Mouse (Mus musculus): ENCODE data around the gene Phf11c. TPM values are rescaled to one million over a fixed set of nuclear protein-coding genes. Genes with fewer than 3 reads are reported as not detected.
"Not testable (repeated sequence)": the region's sequence is repeated elsewhere in the genome, so short reads cannot be mapped to it uniquely, and the experiment has no call there.

Phf11c gene
- polyA plus RNA-seq, 1 experiment from 2014 or later, result 0.45 TPM

GRCm38 (mm10) chr14:59365244-59365644 lies 29.9 kb downstream of the Phf11c start, which contains the start of gene Phf11d:
Gene Phf11d, minus strand, starts transcription at chr14:59365470.
- Histone ChIP-seq H3K4me1 (ENCODE audit: control insufficient read depth, insufficient read depth, low read length) (no peaks in the 10 kb centered on the region), H3K4me2 (ENCODE audit: low read depth, low read length) (0 out of 2 replicates have a peak within 1 kb of the TSS, but pooled peaks have one; percentile 1), H3K27me3 (replicated peaks; ENCODE audit: control insufficient read depth, insufficient read depth, low read length) (no peaks in the 10 kb centered on the region), H3K9ac (ENCODE audit: low read depth, low read length) (no peak within 1 kb of the TSS), H3K36me3 (ENCODE audit: control insufficient read depth, insufficient read depth, low read length) (no peaks in the 10 kb centered on the region), H3K4me3 (ENCODE audit: low read depth, low read length) (no peak within 1 kb of the TSS), H3K27ac (replicated peaks; ENCODE audit: low read depth, low read length) (0 out of 2 replicates have a peak within 1 kb of the TSS, but pooled peaks have one; percentile 12), H3K9me3 (ENCODE audit: control insufficient read depth, low read length) (no peaks in the 10 kb centered on the region)
- peak; percentile 78 for DNase-seq (ENCODE audit: low spot score)
- ATAC-seq (ENCODE audit: low read depth), result no peak
- 67% methylated on average over 6 of the region's 6 CpGs for WGBS

- not testable (repeated sequence) for H3K27ac ChIP-seq (replicated peaks; ENCODE audit: low read depth, low read length); H3K27me3 ChIP-seq (replicated peaks; ENCODE audit: control insufficient read depth, insufficient read depth, low read length); H3K4me2 ChIP-seq (ENCODE audit: low read depth, low read length); H3K4me1 ChIP-seq (ENCODE audit: control insufficient read depth, insufficient read depth, low read length); H3K9ac ChIP-seq (ENCODE audit: low read depth, low read length); H3K4me3 ChIP-seq (ENCODE audit: low read depth, low read length); H3K9me3 ChIP-seq (ENCODE audit: control insufficient read depth, low read length); ATAC-seq (ENCODE audit: low read depth); DNase-seq (ENCODE audit: low spot score); H3K36me3 ChIP-seq (ENCODE audit: control insufficient read depth, insufficient read depth, low read length)
- WGBS, result 86% methylated on average over 1 of the region's 1 CpGs
Observed at GRCm38 (mm10) chr14:59341189-59341588, 54.0 kb downstream of the Phf11c start, which contains the start of gene Phf11b. Gene Phf11b, minus strand, starts transcription at chr14:59341351.

GRCm38 (mm10) chr14:59339541-59339940 lies 55.6 kb downstream of the Phf11c start:
- Histone ChIP-seq H3K27me3 (replicated peaks; ENCODE audit: control insufficient read depth, insufficient read depth, low read length) (no peaks in the 10 kb centered on the region), H3K27ac (replicated peaks; ENCODE audit: low read depth, low read length) (no peak overlapping the region), H3K9ac (ENCODE audit: low read depth, low read length) (no peak overlapping the region), H3K36me3 (ENCODE audit: control insufficient read depth, insufficient read depth, low read length) (no peaks in the 10 kb centered on the region), H3K4me2 (ENCODE audit: low read depth, low read length) (no peak overlapping the region), H3K9me3 (ENCODE audit: control insufficient read depth, low read length) (no peaks in the 10 kb centered on the region), H3K4me1 (ENCODE audit: control insufficient read depth, insufficient read depth, low read length) (no peaks in the 10 kb centered on the region), H3K4me3 (ENCODE audit: low read depth, low read length) (no peak overlapping the region)
- DNase-seq (ENCODE audit: low spot score) (no peak), ATAC-seq (ENCODE audit: low read depth) (no peak)
- WGBS, result 69% methylated on average over 1 of the region's 1 CpGs

GRCm38 (mm10) chr14:59336056-59336455 lies 59.1 kb downstream of the Phf11c start:
- H3K9ac ChIP-seq (ENCODE audit: low read depth, low read length); H3K36me3 ChIP-seq (ENCODE audit: control insufficient read depth, insufficient read depth, low read length); H3K4me2 ChIP-seq (ENCODE audit: low read depth, low read length); H3K4me3 ChIP-seq (ENCODE audit: low read depth, low read length); ATAC-seq (ENCODE audit: low read depth); DNase-seq (ENCODE audit: low spot score); H3K27ac ChIP-seq (replicated peaks; ENCODE audit: low read depth, low read length); H3K9me3 ChIP-seq (ENCODE audit: control insufficient read depth, low read length); H3K4me1 ChIP-seq (ENCODE audit: control insufficient read depth, insufficient read depth, low read length); H3K27me3 ChIP-seq (replicated peaks; ENCODE audit: control insufficient read depth, insufficient read depth, low read length): not testable (repeated sequence)
- 74% methylated on average over 3 of the region's 3 CpGs for WGBS

Other genes starting within 250 kb of the Phf11c start
- gene Gm5142, start 216.6 kb downstream of the Phf11c start, polyA plus RNA-seq (2014; fragmentation: Nextera tagmentation; extraction: Ambion mirVana), result not detected in 2 replicates
- gene Rcbtb1, start 194.2 kb downstream of the Phf11c start, polyA plus RNA-seq (2014; fragmentation: Nextera tagmentation; extraction: Ambion mirVana), result 40.0 and 45.5 TPM in 2 replicates
- not detected in 2 replicates for gene Gm6904, start 135.2 kb downstream of the Phf11c start, polyA plus RNA-seq (2014; fragmentation: Nextera tagmentation; extraction: Ambion mirVana)
- gene Phf11a, start 97.9 kb downstream of the Phf11c start, polyA plus RNA-seq (2014; fragmentation: Nextera tagmentation; extraction: Ambion mirVana), result 0.22 TPM in 1 of 2 replicates, not detected in the other
- gene Phf11b, start 54.0 kb downstream of the Phf11c start, polyA plus RNA-seq (2014; fragmentation: Nextera tagmentation; extraction: Ambion mirVana), result 0.72 and 1.1 TPM in 2 replicates
- gene Phf11d, start 29.9 kb downstream of the Phf11c start, polyA plus RNA-seq (2014; fragmentation: Nextera tagmentation; extraction: Ambion mirVana), result 1.3 and 2.1 TPM in 2 replicates
- gene Setdb2, start 45.5 kb upstream of the Phf11c start, polyA plus RNA-seq (2014; fragmentation: Nextera tagmentation; extraction: Ambion mirVana), result 8.7 and 11.3 TPM in 2 replicates
- gene Cab39l, start 45.6 kb upstream of the Phf11c start, polyA plus RNA-seq (2014; fragmentation: Nextera tagmentation; extraction: Ambion mirVana), result 38.1 and 39.9 TPM in 2 replicates
- 32.1 and 33.1 TPM in 2 replicates for gene Cdadc1, start 202.6 kb upstream of the Phf11c start, polyA plus RNA-seq (2014; fragmentation: Nextera tagmentation; extraction: Ambion mirVana)
- 33.9 and 36.5 TPM in 2 replicates for gene Shisa2, start 229.9 kb upstream of the Phf11c start, polyA plus RNA-seq (2014; fragmentation: Nextera tagmentation; extraction: Ambion mirVana)